Mouse (Mus musculus): ENCODE measurements around the gene Klk9.

The Klk9 gene

DNA sequence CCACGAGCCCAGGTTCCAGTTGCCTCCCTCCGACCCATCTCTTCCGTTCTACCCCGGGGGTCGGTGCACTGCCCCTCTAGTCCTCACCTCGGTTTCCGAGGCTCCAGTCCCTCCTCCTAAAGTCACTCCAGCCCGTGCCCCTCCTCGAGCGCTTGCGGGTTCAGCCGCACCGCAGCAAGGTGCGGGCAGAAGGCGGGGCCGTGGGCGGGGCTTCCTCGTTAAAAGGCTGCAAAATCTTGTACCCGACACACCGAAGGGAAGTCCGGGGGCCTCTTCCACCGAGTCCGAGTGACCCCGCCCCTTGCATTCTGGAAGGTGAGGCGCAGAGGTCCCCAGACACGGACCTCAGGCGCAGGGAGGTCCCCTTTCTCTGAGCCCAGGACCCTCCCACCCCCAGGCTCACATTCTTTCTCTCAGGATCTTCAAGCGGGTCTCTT is 5.7 kb downstream of the Klk9 start, which contains the start of gene Klk8:
Gene Klk8 (plus strand): TSS at position 245 of the 437 bp plus-strand sequence.
- peak; percentile 43 for DNase-seq

GRCm38 (mm10) chr7:43797844-43798462 is 6.3 kb downstream of the Klk9 start:
- DNase-seq: no peak

DNA sequence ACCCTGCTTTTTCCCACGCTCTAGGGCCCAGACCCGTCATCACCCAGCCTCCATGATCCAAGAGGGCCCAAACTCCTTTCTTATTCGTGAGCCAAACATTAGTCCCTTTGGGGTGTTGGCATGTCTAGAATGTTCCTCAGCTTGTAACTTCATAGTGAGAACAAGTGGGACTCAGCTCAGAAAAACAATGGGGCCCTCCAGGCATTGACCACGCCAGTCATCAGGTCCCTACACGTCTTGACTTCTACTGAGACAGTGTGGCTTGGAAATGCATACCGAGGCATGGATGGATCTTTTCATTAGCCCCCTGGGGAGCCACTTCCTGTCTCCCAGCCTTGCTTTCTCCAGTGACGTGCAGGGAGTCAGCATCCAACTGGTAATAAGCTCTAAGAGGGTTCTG is 8.2 kb downstream of the Klk9 start:
- DNase-seq: no peak

- no peak for DNase-seq
Observed at GRCm38 (mm10) chr7:43810994-43811393, 19.3 kb downstream of the Klk9 start, which contains the start of gene Klk7. Gene Klk7 (plus strand): TSS chr7:43811294.

DNA sequence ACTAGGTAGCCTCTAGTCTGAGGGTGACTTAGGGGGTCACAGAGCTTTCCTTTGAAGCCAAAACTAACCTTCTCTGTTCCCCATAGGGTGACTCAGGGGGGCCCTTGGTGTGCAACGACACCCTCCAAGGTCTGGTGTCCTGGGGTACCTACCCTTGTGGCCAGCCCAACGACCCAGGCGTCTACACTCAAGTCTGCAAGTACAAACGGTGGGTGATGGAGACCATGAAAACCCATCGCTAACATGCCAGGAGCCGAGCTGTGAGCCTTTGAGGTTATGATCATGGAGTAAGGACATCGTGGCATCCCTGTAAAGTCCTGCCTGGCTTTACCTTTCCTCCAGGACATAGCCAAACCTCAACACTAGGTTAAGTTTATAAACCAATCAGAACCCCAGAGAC is 23.5 kb downstream of the Klk9 start:
- DNase-seq: no peak

DNA sequence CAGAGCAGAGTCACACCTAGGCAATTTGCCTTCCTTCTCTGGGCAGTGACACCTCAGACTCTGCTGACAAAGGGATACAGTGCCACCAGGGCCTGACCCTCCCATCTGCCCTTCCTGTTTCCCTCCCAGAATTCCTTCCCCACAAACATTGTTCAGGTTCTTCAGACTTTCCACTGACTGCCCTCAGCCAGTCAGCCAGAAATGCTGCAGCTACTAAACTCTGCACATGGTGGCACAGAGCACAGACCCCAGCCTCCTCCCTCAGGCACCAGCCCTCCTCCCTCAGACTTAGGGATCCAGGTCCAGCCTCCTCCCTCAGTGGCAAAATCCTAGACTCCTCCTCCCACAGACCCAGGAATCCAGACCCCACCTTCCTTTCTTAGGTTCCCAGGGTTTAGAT is 25.1 kb downstream of the Klk9 start:
- DNase-seq: no peak

- no peak for DNase-seq
Observed at GRCm38 (mm10) chr7:43821581-43821980, 29.9 kb downstream of the Klk9 start.

- DNase-seq: no peak
Observed at GRCm38 (mm10) chr7:43824199-43824598, 32.5 kb downstream of the Klk9 start, which contains the start of gene Klk6. Gene Klk6 (plus strand): TSS chr7:43824499.

DNA sequence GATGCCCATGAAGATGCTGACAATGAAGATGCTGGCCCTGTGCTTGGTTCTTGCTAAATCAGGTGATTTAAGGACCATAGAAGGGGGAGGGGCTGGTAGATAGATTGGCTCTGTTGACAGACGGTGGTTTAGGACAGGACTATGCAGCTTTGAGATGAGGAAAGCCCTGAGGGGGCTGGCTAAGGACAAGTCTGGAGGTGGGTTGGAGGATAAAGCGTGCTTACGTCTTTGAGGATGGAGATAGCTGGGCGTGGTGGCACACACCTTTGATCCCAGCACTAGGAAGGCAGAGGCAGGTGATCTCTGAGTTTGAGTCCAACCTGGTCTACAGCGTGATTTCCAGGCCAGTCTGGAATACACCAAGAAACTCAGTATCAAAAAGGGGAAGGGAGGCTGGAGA is 34.4 kb downstream of the Klk9 start:
- no peak for DNase-seq

DNA sequence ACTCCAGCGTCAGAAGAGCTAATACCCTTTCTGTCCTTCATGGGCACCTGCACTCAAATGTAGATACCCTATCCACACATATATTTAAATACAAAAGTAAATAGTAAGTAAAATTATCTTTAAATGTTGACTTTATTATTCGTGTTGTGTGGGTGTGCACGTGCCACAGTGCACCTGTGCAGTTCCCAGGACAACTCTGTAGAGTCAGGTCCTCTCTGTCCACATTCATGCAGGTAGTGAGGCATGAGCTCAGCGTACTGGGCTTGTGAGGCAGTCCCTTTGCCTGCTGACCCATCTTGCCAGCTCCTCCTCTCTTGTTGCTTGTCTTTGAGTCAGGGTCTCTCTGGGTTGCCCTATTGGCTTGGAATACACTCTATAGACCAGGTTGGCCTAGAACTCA is 36.0 kb downstream of the Klk9 start:
- DNase-seq: no peak

- no peak for DNase-seq
Observed at GRCm38 (mm10) chr7:43829006-43829405, 37.3 kb downstream of the Klk9 start.

DNA sequence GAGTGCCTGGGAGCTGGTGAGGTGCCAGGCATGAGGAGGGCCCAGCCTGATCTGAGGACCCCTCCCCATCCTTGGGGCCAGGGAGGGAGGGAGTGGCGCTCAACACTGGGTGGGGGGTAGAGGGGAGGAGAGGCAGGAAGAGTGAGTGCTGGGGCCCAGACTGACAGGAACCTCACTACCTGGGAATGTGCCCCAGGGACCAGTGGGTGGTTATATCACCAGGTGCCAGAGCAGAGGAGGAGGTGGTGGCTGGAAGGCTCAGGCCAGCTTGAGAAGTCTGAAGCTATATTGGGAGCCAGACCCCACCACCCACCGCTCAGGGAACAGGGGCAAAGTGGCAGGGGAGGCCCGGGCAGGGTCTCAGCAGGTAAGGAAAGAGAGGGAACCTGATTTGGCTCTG is 50.0 kb downstream of the Klk9 start, which contains the start of gene Klk5:
Gene Klk5 (plus strand): TSS at position 271 of the 400 bp plus-strand sequence.
- no peak for DNase-seq

- DNase-seq: no peak
Observed at GRCm38 (mm10) chr7:43843801-43844200, 52.1 kb downstream of the Klk9 start.
